Mouse (Mus musculus): ENCODE measurements around the gene Olfr1132.
"Not testable (repeated sequence)": the region's sequence is repeated elsewhere in the genome, so short reads cannot be mapped to it uniquely, and the experiment has no call there.

The Olfr1132 gene

GRCm38 (mm10) chr2:87637435-87637834 lies at the start of gene Olfr1132:
Gene Olfr1132 (minus strand): TSS chr2:87637535.
- no peak for DNase-seq

GRCm38 (mm10) chr2:87673564-87673963 lies 36.2 kb upstream of the Olfr1132 start, which contains the start of gene Olfr1135:
Gene Olfr1135 (minus strand): TSS chr2:87673664.
- no peak for DNase-seq

GRCm38 (mm10) chr2:87658360-87658759 lies 21.0 kb upstream of the Olfr1132 start, which contains the start of gene Olfr1134:
Gene Olfr1134 (minus strand): TSS chr2:87658460.
- DNase-seq: no peak

GRCm38 (mm10) chr2:87647274-87647673 lies 9.9 kb upstream of the Olfr1132 start, which contains the start of gene Olfr1133:
Gene Olfr1133 (minus strand): TSS chr2:87647374.
- DNase-seq: no peak

- DNase-seq: no peak
These were observed 5.1 kb upstream of the Olfr1132 start for GRCm38 (mm10) chr2:87642441-87642840.

GRCm38 (mm10) chr2:87626804-87627203 lies 10.5 kb downstream of the Olfr1132 start, which contains the start of gene Olfr1131:
Gene Olfr1131 (plus strand): TSS chr2:87627104.
- no peak for DNase-seq

GRCm38 (mm10) chr2:87605912-87606311 lies 31.4 kb downstream of the Olfr1132 start, which contains the start of gene Olfr1130:
Gene Olfr1130 (plus strand): TSS chr2:87606212.
- DNase-seq: not testable (repeated sequence)

Measured in right cerebral cortex, adult 18-20 months (tissue).